Comparison of ENCODE assay signal across 28 mouse cellular contexts in the genomic region with DNA sequence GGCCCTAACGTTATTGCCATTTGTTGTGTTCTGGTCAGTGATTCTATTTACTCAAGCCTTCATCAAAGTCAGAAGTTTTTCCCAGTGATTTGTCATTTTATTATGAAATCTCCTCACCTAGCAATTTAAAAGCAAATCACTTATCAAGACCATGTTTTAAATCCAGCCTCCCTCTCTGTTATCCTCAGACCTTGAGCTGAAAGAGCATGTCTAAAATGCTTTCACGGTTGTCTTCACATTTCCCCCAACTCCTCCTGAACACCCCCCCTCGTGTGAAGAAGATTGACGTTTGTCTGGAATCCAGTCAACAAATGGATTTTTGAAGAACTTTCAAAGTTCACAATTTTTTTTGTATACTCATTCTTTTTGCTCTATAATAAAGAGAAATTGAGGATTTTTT.
DNase-seq lines count a peak whose midpoint lies in the region; ATAC-seq and TF ChIP-seq lines count a peak whose summit lies in the region.
"Had no signal": no experiment of that assay in that cellular context is flagged by ENCODE, and none has a peak within 500 bp of the region (broad histone marks: within the 10 kb centered on the region; RNA-seq: fewer than 3 reads in every experiment).

No protein-coding gene starts in this region.

- H3K9me3 ChIP-seq in midbrain, embryonic 11.5 days (ENCODE audit: control insufficient read depth, low read length) = no peaks in the 10 kb centered on the region
- H3K9me3 ChIP-seq in midbrain, embryonic 10.5 days (replicated peaks) = no peaks in the 10 kb centered on the region
- H3K9me3 ChIP-seq in midbrain, embryonic 14.5 days (ENCODE audit: control insufficient read depth, low read length) = no peaks in the 10 kb centered on the region
- no peaks in the 10 kb centered on the region for H3K9me3 ChIP-seq in midbrain, embryonic 13.5 days
- H3K9me3 ChIP-seq: embryonic facial prominence, embryonic 13.5 days; embryonic facial prominence, embryonic 15.5 days; forebrain, embryonic 10.5 days; forebrain, embryonic 12.5 days; G1E had no signal

- WGBS in midbrain, embryonic 11.5 days = 20% methylated on average over 4 of the region's 4 CpGs
- WGBS in midbrain, embryonic 10.5 days = 37% methylated on average over 4 of the region's 4 CpGs
- WGBS in midbrain, embryonic 14.5 days = 9% methylated on average over 4 of the region's 4 CpGs
- 17% methylated on average over 4 of the region's 4 CpGs for WGBS in midbrain, embryonic 13.5 days

- no peak overlapping the region for H3K4me3 ChIP-seq in midbrain, embryonic 11.5 days (ENCODE audit: low read depth, low read length)
- H3K4me3 ChIP-seq in midbrain, embryonic 10.5 days = no peak overlapping the region
- H3K4me3 ChIP-seq in midbrain, embryonic 14.5 days (replicated peaks; ENCODE audit: low read depth, low read length) = no peak overlapping the region
- H3K4me3 ChIP-seq in midbrain, embryonic 13.5 days (replicated peaks) = no peak overlapping the region
- H3K4me3 ChIP-seq: embryonic facial prominence, embryonic 13.5 days; embryonic facial prominence, embryonic 15.5 days; erythroblast, embryonic 14.5 days; forebrain, embryonic 10.5 days; forebrain, embryonic 12.5 days had no signal

- TF ChIP-seq CTCF in brain, embryonic 14.5 days (IDR thresholded peaks at IDR 0.05; ENCODE audit: borderline replicate concordance, extremely low read depth, insufficient read depth, insufficient read length) = no peak

- no peaks in the 10 kb centered on the region for H3K36me3 ChIP-seq in midbrain, embryonic 11.5 days (ENCODE audit: control insufficient read depth, insufficient read depth, low read length)
- no peaks in the 10 kb centered on the region for H3K36me3 ChIP-seq in midbrain, embryonic 10.5 days
- H3K36me3 ChIP-seq in midbrain, embryonic 14.5 days (ENCODE audit: control insufficient read depth, insufficient read depth, low read length) = no peaks in the 10 kb centered on the region
- no peaks in the 10 kb centered on the region for H3K36me3 ChIP-seq in midbrain, embryonic 13.5 days
- H3K36me3 ChIP-seq: embryonic facial prominence, embryonic 13.5 days; embryonic facial prominence, embryonic 15.5 days; forebrain, embryonic 10.5 days; forebrain, embryonic 12.5 days; G1E had no signal

- peak; percentile 57; the same call in 1 of the 2 replicates for ATAC-seq in midbrain, embryonic 11.5 days (ENCODE audit: low FRiP score)
- no peak for ATAC-seq in midbrain, embryonic 14.5 days (ENCODE audit: low FRiP score, low TSS enrichment)
- ATAC-seq in midbrain, embryonic 13.5 days = no peak
- ATAC-seq: activated CD4-positive, CD25-positive, alpha-beta regulatory T cell, adult 4 months; CD4-positive, CD25-positive, alpha-beta regulatory T cell, adult 4 months; forebrain, embryonic 14.5 days; forebrain, embryonic 16.5 days; Patski had no signal

- no peak for TF ChIP-seq POLR2A in brain, embryonic 14.5 days (IDR thresholded peaks at IDR 0.05; ENCODE audit: borderline replicate concordance, extremely low read depth, insufficient read depth, insufficient read length, poor library complexity, severe bottlenecking)

- no peak overlapping the region for H3K27ac ChIP-seq in midbrain, embryonic 11.5 days (ENCODE audit: low read depth, low read length)
- H3K27ac ChIP-seq in midbrain, embryonic 10.5 days (replicated peaks) = no peak overlapping the region
- no peak overlapping the region for H3K27ac ChIP-seq in midbrain, embryonic 14.5 days (replicated peaks; ENCODE audit: low read depth, low read length)
- no peak overlapping the region for H3K27ac ChIP-seq in midbrain, embryonic 13.5 days
- H3K27ac ChIP-seq: embryonic facial prominence, embryonic 13.5 days; embryonic facial prominence, embryonic 15.5 days; forebrain, embryonic 10.5 days; forebrain, embryonic 12.5 days had no signal

- no peaks in the 10 kb centered on the region for H3K27me3 ChIP-seq in midbrain, embryonic 11.5 days (ENCODE audit: control insufficient read depth, insufficient read depth, low read length)
- H3K27me3 ChIP-seq in midbrain, embryonic 10.5 days (ENCODE audit: low read depth, poor library complexity, severe bottlenecking) = no peaks in the 10 kb centered on the region
- no peaks in the 10 kb centered on the region for H3K27me3 ChIP-seq in midbrain, embryonic 14.5 days (ENCODE audit: control insufficient read depth, insufficient read depth, low read length)
- H3K27me3 ChIP-seq in midbrain, embryonic 13.5 days = no peaks in the 10 kb centered on the region
- H3K27me3 ChIP-seq: CH12.LX; embryonic facial prominence, embryonic 13.5 days; embryonic facial prominence, embryonic 15.5 days; forebrain, embryonic 12.5 days had no signal

- no peak overlapping the region for H3K4me2 ChIP-seq in midbrain, embryonic 11.5 days
- no peak overlapping the region for H3K4me2 ChIP-seq in midbrain, embryonic 14.5 days (ENCODE audit: low read length)
- no peak overlapping the region for H3K4me2 ChIP-seq in midbrain, embryonic 13.5 days (replicated peaks)
- H3K4me2 ChIP-seq: embryonic facial prominence, embryonic 13.5 days; embryonic facial prominence, embryonic 15.5 days; forebrain, embryonic 12.5 days had no signal

- peak; percentile 84 for DNase-seq in midbrain, embryonic 11.5 days (ENCODE audit: low spot score, missing footprints)
- no peak for DNase-seq in midbrain, embryonic 10.5 days (ENCODE audit: low spot score)
- DNase-seq in midbrain, embryonic 14.5 days = peak; percentile 15
- peak; percentile 26 for DNase-seq in brain, embryonic 14.5 days (ENCODE audit: low read depth)
- DNase-seq: adrenal gland, adult 8-10 months; adrenal gland, postnatal 14 days; adrenal gland, postnatal 36 days; B cell, adult 2 months; cerebellum, adult 11 months; cerebellum, adult 18-20 months; cerebellum, adult 8-10 months; cerebellum, adult 9-11 months; cerebellum, postnatal 14 days; cerebellum, postnatal 36 days; embryo, embryonic 11 days had no signal

- H3K9ac ChIP-seq in midbrain, embryonic 11.5 days (ENCODE audit: low read length) = no peak overlapping the region
- no peak overlapping the region for H3K9ac ChIP-seq in midbrain, embryonic 14.5 days (replicated peaks; ENCODE audit: low read length)
- H3K9ac ChIP-seq in midbrain, embryonic 13.5 days (replicated peaks) = no peak overlapping the region
- H3K9ac ChIP-seq: embryonic facial prominence, embryonic 13.5 days; embryonic facial prominence, embryonic 15.5 days; forebrain, embryonic 12.5 days had no signal

- no peaks in the 10 kb centered on the region; the same call in 1 of the 2 replicates for H3K4me1 ChIP-seq in midbrain, embryonic 11.5 days (ENCODE audit: control insufficient read depth, insufficient read depth, low read length)
- peaks cover 5% of the 10 kb centered on the region for H3K4me1 ChIP-seq in midbrain, embryonic 10.5 days
- H3K4me1 ChIP-seq in midbrain, embryonic 14.5 days (ENCODE audit: control insufficient read depth, insufficient read depth, low read length) = no peaks in the 10 kb centered on the region
- H3K4me1 ChIP-seq in midbrain, embryonic 13.5 days (replicated peaks) = peaks cover 3% of the 10 kb centered on the region; the same call in 1 of the 2 replicates
- H3K4me1 ChIP-seq: embryonic facial prominence, embryonic 13.5 days; embryonic facial prominence, embryonic 15.5 days; forebrain, embryonic 10.5 days; forebrain, embryonic 12.5 days had no signal
